Comparison of ENCODE assay signal across 8 mouse cellular contexts in genomic region chr6:124757909-124758848, GRCm38 (mm10). TPM values are rescaled to one million over a fixed set of nuclear protein-coding genes. Genes with fewer than 3 reads are reported as not detected.
DNase-seq lines count a peak whose midpoint lies in the region; ATAC-seq lines count a peak whose summit lies in the region.

No protein-coding gene starts in this region.

- peak overlapping the region; percentile 75 for H3K4me2 ChIP-seq in intestine, embryonic 15.5 days (replicated peaks)
- peak overlapping the region; percentile 80 for H3K4me2 ChIP-seq in limb, embryonic 11.5 days (ENCODE audit: low read depth, severe bottlenecking)
- H3K4me2 ChIP-seq in neural tube, embryonic 13.5 days, result peak overlapping the region; percentile 90

- H3K9ac ChIP-seq in intestine, embryonic 15.5 days, result peak overlapping the region; percentile 90
- peak overlapping the region; percentile 95 for H3K9ac ChIP-seq in limb, embryonic 11.5 days (ENCODE audit: low read length)
- peak overlapping the region; percentile 98 for H3K9ac ChIP-seq in neural tube, embryonic 13.5 days

- H3K27me3 ChIP-seq in intestine, embryonic 15.5 days (replicated peaks), result no peaks in the 10 kb centered on the region
- no peaks in the 10 kb centered on the region for H3K27me3 ChIP-seq in limb, embryonic 11.5 days (ENCODE audit: control insufficient read depth, insufficient read depth, low read length)
- H3K27me3 ChIP-seq in neural tube, embryonic 13.5 days, result peaks cover 13% of the 10 kb centered on the region; the same call in 1 of the 2 replicates

- ATAC-seq in intestine, embryonic 15.5 days, result peak; percentile 9; the same call in 1 of the 2 replicates
- ATAC-seq in limb, embryonic 11.5 days (ENCODE audit: insufficient number of reproducible peaks, low FRiP score, low TSS enrichment, low read depth), result no peak
- ATAC-seq in neural tube, embryonic 13.5 days (ENCODE audit: low read depth), result peak; percentile 19; the same call in 1 of the 2 replicates
- no peak for ATAC-seq in erythroid progenitor cell, adult 5-6 weeks (replicated peaks; ENCODE audit: low FRiP score, poor library complexity, severe bottlenecking)

- 47% methylated on average over 5 of the region's 5 CpGs for WGBS in intestine, embryonic 15.5 days
- WGBS in limb, embryonic 11.5 days, result 44% methylated on average over 5 of the region's 5 CpGs
- WGBS in neural tube, embryonic 13.5 days, result 35% methylated on average over 5 of the region's 5 CpGs

- DNase-seq in layer of hippocampus, adult 11-12 months (ENCODE audit: low spot score), result peak; percentile 69
- no peak for DNase-seq in layer of hippocampus, adult 9-10 months (ENCODE audit: low spot score)
- peak; percentile 87 for DNase-seq in cerebellum, adult 9-10 months
- peak; percentile 29 for DNase-seq in gastrocnemius, postnatal 10 days
- peak; percentile 51 for DNase-seq in limb, embryonic 11.5 days (ENCODE audit: low spot score)

- peaks cover 36% of the 10 kb centered on the region for H3K4me1 ChIP-seq in intestine, embryonic 15.5 days (replicated peaks)
- H3K4me1 ChIP-seq in limb, embryonic 11.5 days (ENCODE audit: control insufficient read depth, insufficient read depth, low read length), result peaks cover 32% of the 10 kb centered on the region
- H3K4me1 ChIP-seq in neural tube, embryonic 13.5 days (replicated peaks), result peaks cover 48% of the 10 kb centered on the region

- no peaks in the 10 kb centered on the region for H3K36me3 ChIP-seq in intestine, embryonic 15.5 days
- no peaks in the 10 kb centered on the region for H3K36me3 ChIP-seq in limb, embryonic 11.5 days (ENCODE audit: control insufficient read depth, insufficient read depth, low read length)
- H3K36me3 ChIP-seq in neural tube, embryonic 13.5 days, result 0 out of 2 replicates have a peak, but pooled peaks cover 4% of the 10 kb centered on the region

- peak overlapping the region; percentile 96 for H3K27ac ChIP-seq in intestine, embryonic 15.5 days
- peak overlapping the region; percentile 36; the same call in 1 of the 2 replicates for H3K27ac ChIP-seq in limb, embryonic 11.5 days (replicated peaks; ENCODE audit: low read depth, low read length)
- peak overlapping the region; percentile 99 for H3K27ac ChIP-seq in neural tube, embryonic 13.5 days (replicated peaks)

- peak overlapping the region; percentile 82 for H3K4me3 ChIP-seq in intestine, embryonic 15.5 days (replicated peaks)
- peak overlapping the region; percentile 74 for H3K4me3 ChIP-seq in limb, embryonic 11.5 days (ENCODE audit: low read depth, low read length)
- H3K4me3 ChIP-seq in neural tube, embryonic 13.5 days, result peak overlapping the region; percentile 80

- H3K9me3 ChIP-seq in intestine, embryonic 15.5 days, result no peaks in the 10 kb centered on the region
- H3K9me3 ChIP-seq in limb, embryonic 11.5 days (ENCODE audit: control insufficient read depth, low read length), result no peaks in the 10 kb centered on the region
- H3K9me3 ChIP-seq in neural tube, embryonic 13.5 days, result no peaks in the 10 kb centered on the region

RNA-seq across cellular contexts. Expression of gene Atn1, which starts 1.9 kb away (rescaled TPM):
- total RNA-seq in gastrocnemius, postnatal 10 days (2021), result 10 to 100 TPM; 37.6 to 46.7 TPM
- polyA plus RNA-seq in intestine, embryonic 15.5 days (2015; fragmentation: Nextera tagmentation; extraction: Ambion mirVana), result 10.5 and 11.9 TPM in 2 replicates
- polyA plus RNA-seq in limb, embryonic 11.5 days (2014; fragmentation: Nextera tagmentation; extraction: Ambion mirVana), result 13.1 and 14.0 TPM in 2 replicates
- 21.0 and 23.1 TPM in 2 replicates for polyA plus RNA-seq in neural tube, embryonic 13.5 days (2015; fragmentation: Nextera tagmentation; extraction: Ambion mirVana)
- 9.4 and 13.8 TPM in 2 replicates for total RNA-seq in erythroid progenitor cell, adult 5-6 weeks (2015; ENCODE audit: low replicate concordance)
- total RNA-seq in erythroid progenitor cell, adult 5-6 weeks (2017; ENCODE audit: low replicate concordance), result 0.15 and 0.51 TPM in 2 replicates

RNA-seq across cellular contexts. Expression of gene Gm45234, which starts 2.4 kb away (rescaled TPM):
- total RNA-seq in gastrocnemius, postnatal 10 days (2021), result not detected
- polyA plus RNA-seq in intestine, embryonic 15.5 days (2015; fragmentation: Nextera tagmentation; extraction: Ambion mirVana), result not detected in 2 replicates
- polyA plus RNA-seq in limb, embryonic 11.5 days (2014; fragmentation: Nextera tagmentation; extraction: Ambion mirVana), result 0.13 TPM in 1 of 2 replicates, not detected in the other
- polyA plus RNA-seq in neural tube, embryonic 13.5 days (2015; fragmentation: Nextera tagmentation; extraction: Ambion mirVana), result not detected in 2 replicates
- not detected in 2 replicates for total RNA-seq in erythroid progenitor cell, adult 5-6 weeks (2015; ENCODE audit: low replicate concordance)
- total RNA-seq in erythroid progenitor cell, adult 5-6 weeks (2017; ENCODE audit: low replicate concordance), result not detected in 2 replicates

RNA-seq across cellular contexts. Expression of gene Eno2, which starts 11.3 kb away (rescaled TPM):
- total RNA-seq in gastrocnemius, postnatal 10 days (2021), result 1 to 10 TPM; 2.9 to 6.5 TPM
- 6.0 and 6.8 TPM in 2 replicates for polyA plus RNA-seq in intestine, embryonic 15.5 days (2015; fragmentation: Nextera tagmentation; extraction: Ambion mirVana)
- polyA plus RNA-seq in limb, embryonic 11.5 days (2014; fragmentation: Nextera tagmentation; extraction: Ambion mirVana), result 1.8 and 3.0 TPM in 2 replicates
- 67.2 and 69.8 TPM in 2 replicates for polyA plus RNA-seq in neural tube, embryonic 13.5 days (2015; fragmentation: Nextera tagmentation; extraction: Ambion mirVana)
- total RNA-seq in erythroid progenitor cell, adult 5-6 weeks (2015; ENCODE audit: low replicate concordance), result not detected in 2 replicates
- not detected in 2 replicates for total RNA-seq in erythroid progenitor cell, adult 5-6 weeks (2017; ENCODE audit: low replicate concordance)

RNA-seq across cellular contexts. Expression of gene Grcc10, which starts 17.0 kb away (rescaled TPM):
- 100 to 1,000 TPM; 213 to 226 TPM for total RNA-seq in gastrocnemius, postnatal 10 days (2021)
- polyA plus RNA-seq in intestine, embryonic 15.5 days (2015; fragmentation: Nextera tagmentation; extraction: Ambion mirVana), result 337 and 341 TPM in 2 replicates
- 491 and 549 TPM in 2 replicates for polyA plus RNA-seq in limb, embryonic 11.5 days (2014; fragmentation: Nextera tagmentation; extraction: Ambion mirVana)
- polyA plus RNA-seq in neural tube, embryonic 13.5 days (2015; fragmentation: Nextera tagmentation; extraction: Ambion mirVana), result 687 and 693 TPM in 2 replicates
- total RNA-seq in erythroid progenitor cell, adult 5-6 weeks (2015; ENCODE audit: low replicate concordance), result 26.0 and 63.4 TPM in 2 replicates
- 21.9 and 23.3 TPM in 2 replicates for total RNA-seq in erythroid progenitor cell, adult 5-6 weeks (2017; ENCODE audit: low replicate concordance)

RNA-seq across cellular contexts. Expression of gene Ptpn6, which starts 19.7 kb away (rescaled TPM):
- 1 to 10 TPM; 1.8 to 3.8 TPM for total RNA-seq in gastrocnemius, postnatal 10 days (2021)
- 16.7 and 17.7 TPM in 2 replicates for polyA plus RNA-seq in intestine, embryonic 15.5 days (2015; fragmentation: Nextera tagmentation; extraction: Ambion mirVana)
- polyA plus RNA-seq in limb, embryonic 11.5 days (2014; fragmentation: Nextera tagmentation; extraction: Ambion mirVana), result 7.8 and 8.7 TPM in 2 replicates
- polyA plus RNA-seq in neural tube, embryonic 13.5 days (2015; fragmentation: Nextera tagmentation; extraction: Ambion mirVana), result 6.0 and 7.9 TPM in 2 replicates
- total RNA-seq in erythroid progenitor cell, adult 5-6 weeks (2015; ENCODE audit: low replicate concordance), result 39.3 and 91.8 TPM in 2 replicates
- total RNA-seq in erythroid progenitor cell, adult 5-6 weeks (2017; ENCODE audit: low replicate concordance), result 91.8 and 94.2 TPM in 2 replicates

Comparison
In these comparisons a context has a peak if more than half of its experiments do, and no peak if none do; other contexts are left out.
1. ATAC-seq: peak in intestine, embryonic 15.5 days (single experiment) and neural tube, embryonic 13.5 days (single experiment); none in limb, embryonic 11.5 days (single experiment) and erythroid progenitor cell, adult 5-6 weeks (single experiment).
2. H3K27ac ChIP-seq: peak in every context shown above with its lines; median percentile 99 in neural tube, embryonic 13.5 days; 96 in intestine, embryonic 15.5 days; 36 in limb, embryonic 11.5 days.
3. Peak in every context shown above with its lines, with median percentiles within 50 percentile points of each other: H3K4me2 ChIP-seq, H3K4me3 ChIP-seq and H3K9ac ChIP-seq.